Mouse (Mus musculus): ENCODE results near the gene Taf3. TPM values are rescaled to one million over a fixed set of nuclear protein-coding genes. Genes with fewer than 3 reads are reported as not detected.

Gene Taf3
- polyA plus RNA-seq, 1 experiment, result 7.0 TPM

DNA sequence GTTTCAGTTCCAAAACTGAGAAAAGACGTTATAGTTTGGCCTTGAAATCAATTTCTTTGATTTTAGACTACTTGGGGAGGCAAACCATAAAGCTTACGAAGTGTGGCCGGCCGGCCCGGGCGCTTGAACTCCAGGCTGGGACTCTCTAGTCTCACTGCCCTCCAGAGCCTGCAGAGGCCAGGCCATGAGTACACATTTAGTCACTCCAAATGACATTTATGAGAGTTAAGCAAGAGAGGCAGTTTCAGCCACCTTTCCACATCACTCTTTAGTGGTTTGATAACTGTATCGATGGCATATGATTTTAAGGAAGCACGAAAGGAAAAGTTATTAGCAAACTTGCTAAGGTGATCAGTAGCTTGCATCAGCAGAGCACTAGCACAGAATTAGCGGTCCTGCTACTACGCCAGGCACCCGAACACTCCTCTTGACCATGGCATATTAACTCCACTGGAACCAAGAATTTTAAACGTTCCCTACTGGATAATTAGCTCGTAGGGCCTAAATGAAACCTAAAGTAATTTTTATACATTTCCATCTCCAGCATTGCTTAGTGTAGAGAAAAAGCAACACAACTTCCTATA, 38.6 kb downstream of the Taf3 start:
- H3K36me3 ChIP-seq (ENCODE audit: control insufficient read depth, insufficient read depth), result peaks cover 4% of the 10 kb centered on the region
- no peak overlapping the region for H3ac ChIP-seq (ENCODE audit: control insufficient read depth, insufficient read length, low read depth)
- H3K4me3 ChIP-seq (ENCODE audit: insufficient read depth, poor library complexity, severe bottlenecking), result no peak overlapping the region
- H3K27me3 ChIP-seq (ENCODE audit: control insufficient read depth, insufficient read depth, insufficient read length), result no peaks in the 10 kb centered on the region
- peaks cover 10% of the 10 kb centered on the region for H3K79me3 ChIP-seq (ENCODE audit: low read depth)
- H3K79me2 ChIP-seq (ENCODE audit: control insufficient read depth, insufficient read depth), result peaks cover 16% of the 10 kb centered on the region
- TF ChIP-seq USF1 (IDR thresholded peaks at IDR 0.05; ENCODE audit: low read depth) (no peak), MYOG (IDR thresholded peaks at IDR 0.05; ENCODE audit: control insufficient read depth, extremely low read depth, insufficient read length) (no peak)

DNA sequence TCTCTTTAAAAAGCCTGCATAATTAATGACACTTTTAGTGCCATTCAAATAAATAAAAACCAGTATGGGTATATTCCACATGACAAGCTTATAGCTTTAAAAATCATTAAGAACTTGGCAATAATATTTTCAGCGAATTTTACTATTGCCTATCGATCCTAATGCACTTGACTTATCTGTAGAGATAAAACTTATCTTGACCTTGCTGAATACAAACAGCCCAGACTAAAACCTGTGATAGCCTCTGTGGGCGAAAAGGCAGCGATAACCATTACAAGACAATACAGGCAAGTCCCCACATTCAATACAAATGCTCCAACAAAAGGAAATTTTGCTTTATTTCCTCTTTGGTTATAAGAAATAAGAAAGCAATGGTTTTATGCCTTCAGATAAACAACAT, 39.8 kb downstream of the Taf3 start:
- Histone ChIP-seq H3K27me3 (ENCODE audit: control insufficient read depth, insufficient read depth, insufficient read length) (no peaks in the 10 kb centered on the region), H3ac (ENCODE audit: control insufficient read depth, insufficient read length, low read depth) (no peak overlapping the region), H3K4me3 (ENCODE audit: insufficient read depth, poor library complexity, severe bottlenecking) (no peak overlapping the region), H3K36me3 (ENCODE audit: control insufficient read depth, insufficient read depth) (peaks cover 4% of the 10 kb centered on the region), H3K79me2 (ENCODE audit: control insufficient read depth, insufficient read depth) (peaks cover 24% of the 10 kb centered on the region), H3K79me3 (ENCODE audit: low read depth) (peaks cover 7% of the 10 kb centered on the region)
- TF ChIP-seq USF1 (IDR thresholded peaks at IDR 0.05; ENCODE audit: low read depth) (no peak), MAX (IDR thresholded peaks at IDR 0.05) (no peak), CTCF (IDR thresholded peaks at IDR 0.05; ENCODE audit: control insufficient read depth, insufficient read depth, insufficient read length) (no peak), FOSL1 (IDR thresholded peaks at IDR 0.05; ENCODE audit: insufficient read depth, low read length, poor library complexity, severe bottlenecking) (no peak), MYOG (IDR thresholded peaks at IDR 0.05; ENCODE audit: control insufficient read depth, extremely low read depth, insufficient read length) (no peak), MYOD1 (IDR thresholded peaks at IDR 0.05; ENCODE audit: control insufficient read depth, insufficient read length, low read depth) (no peak), CEBPB (IDR thresholded peaks at IDR 0.05; ENCODE audit: low read depth) (no peak)

DNA sequence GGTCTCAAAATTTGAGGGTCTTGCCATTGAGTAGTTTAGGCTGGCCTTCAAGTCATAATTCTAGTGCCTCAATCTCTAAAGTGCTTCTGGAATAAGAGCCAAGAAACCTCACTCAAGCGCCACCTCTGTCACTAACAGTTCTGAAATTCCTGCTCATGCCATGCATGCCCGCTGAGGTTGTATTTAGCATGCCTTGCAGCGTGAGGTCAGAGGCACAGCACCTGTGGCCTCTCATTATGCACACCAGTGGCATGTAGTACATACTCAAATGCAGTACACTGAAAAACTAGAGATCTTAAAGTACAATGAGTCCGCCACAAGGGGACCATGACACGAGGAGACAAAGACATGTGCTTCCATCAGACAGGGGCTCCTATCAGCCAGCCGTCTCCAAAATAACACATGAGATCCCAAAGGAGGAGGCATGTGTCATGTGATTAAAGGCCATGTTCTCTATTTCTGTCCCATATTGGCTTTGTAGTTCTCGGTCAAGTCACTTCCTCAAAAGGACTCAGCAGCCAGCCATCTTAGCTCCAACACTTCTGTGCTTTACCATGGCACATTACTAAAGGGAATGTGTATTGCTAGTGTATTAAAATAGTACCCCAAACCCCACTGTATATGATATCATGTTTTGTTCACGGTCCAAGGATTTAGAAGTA, 43.3 kb downstream of the Taf3 start:
- no peak overlapping the region for H3ac ChIP-seq (ENCODE audit: control insufficient read depth, insufficient read length, low read depth)
- no peak for TF ChIP-seq FOSL1 (IDR thresholded peaks at IDR 0.05; ENCODE audit: insufficient read depth, low read length, poor library complexity, severe bottlenecking)
- no peak for TF ChIP-seq CEBPB (IDR thresholded peaks at IDR 0.05; ENCODE audit: low read depth)
- no peak for TF ChIP-seq CTCF (IDR thresholded peaks at IDR 0.05; ENCODE audit: control insufficient read depth, insufficient read depth, insufficient read length)
- TF ChIP-seq MAX (IDR thresholded peaks at IDR 0.05), result no peak
- no peak for TF ChIP-seq MYOD1 (IDR thresholded peaks at IDR 0.05; ENCODE audit: control insufficient read depth, insufficient read length, low read depth)
- no peak for TF ChIP-seq USF1 (IDR thresholded peaks at IDR 0.05; ENCODE audit: low read depth)
- TF ChIP-seq MYOG (IDR thresholded peaks at IDR 0.05; ENCODE audit: control insufficient read depth, extremely low read depth, insufficient read length), result no peak
- H3K27me3 ChIP-seq (ENCODE audit: control insufficient read depth, insufficient read depth, insufficient read length), result no peaks in the 10 kb centered on the region
- H3K4me3 ChIP-seq (ENCODE audit: insufficient read depth, poor library complexity, severe bottlenecking), result no peak overlapping the region
- peaks cover 8% of the 10 kb centered on the region for H3K79me3 ChIP-seq (ENCODE audit: low read depth)
- H3K79me2 ChIP-seq (ENCODE audit: control insufficient read depth, insufficient read depth), result peaks cover 44% of the 10 kb centered on the region
- H3K36me3 ChIP-seq (ENCODE audit: control insufficient read depth, insufficient read depth), result peaks cover 8% of the 10 kb centered on the region

DNA sequence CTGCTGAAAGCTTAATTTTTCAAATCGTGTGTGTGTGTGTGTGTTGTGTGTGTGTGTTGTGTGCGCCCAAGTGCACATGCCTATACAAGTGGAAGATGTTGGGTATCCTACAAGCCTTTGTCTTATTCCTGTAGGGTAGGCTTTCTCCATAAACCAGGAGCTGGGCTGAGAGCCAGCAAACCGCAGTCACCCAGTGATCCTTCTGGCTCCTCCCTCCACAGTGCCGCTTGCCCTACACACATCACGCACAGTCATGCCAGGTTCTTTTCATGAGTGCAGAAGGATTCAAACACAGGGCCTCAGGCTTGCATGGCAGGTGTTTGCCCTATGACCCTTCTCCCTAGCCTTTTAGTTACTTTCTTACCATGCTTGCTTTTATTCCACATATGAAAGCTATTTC, 45.0 kb downstream of the Taf3 start:
- Histone ChIP-seq H3K4me3 (ENCODE audit: insufficient read depth, poor library complexity, severe bottlenecking) (no peak overlapping the region), H3K36me3 (ENCODE audit: control insufficient read depth, insufficient read depth) (peaks cover 8% of the 10 kb centered on the region), H3K79me3 (ENCODE audit: low read depth) (peaks cover 6% of the 10 kb centered on the region), H3K27me3 (ENCODE audit: control insufficient read depth, insufficient read depth, insufficient read length) (no peaks in the 10 kb centered on the region), H3ac (ENCODE audit: control insufficient read depth, insufficient read length, low read depth) (no peak overlapping the region), H3K79me2 (ENCODE audit: control insufficient read depth, insufficient read depth) (peaks cover 59% of the 10 kb centered on the region)
- TF ChIP-seq MYOG (IDR thresholded peaks at IDR 0.05; ENCODE audit: control insufficient read depth, extremely low read depth, insufficient read length) (no peak), CEBPB (IDR thresholded peaks at IDR 0.05; ENCODE audit: low read depth) (no peak), MAX (IDR thresholded peaks at IDR 0.05) (no peak), USF1 (IDR thresholded peaks at IDR 0.05; ENCODE audit: low read depth) (no peak), FOSL1 (IDR thresholded peaks at IDR 0.05; ENCODE audit: insufficient read depth, low read length, poor library complexity, severe bottlenecking) (no peak), CTCF (IDR thresholded peaks at IDR 0.05; ENCODE audit: control insufficient read depth, insufficient read depth, insufficient read length) (no peak), MYOD1 (IDR thresholded peaks at IDR 0.05; ENCODE audit: control insufficient read depth, insufficient read length, low read depth) (no peak)

DNA sequence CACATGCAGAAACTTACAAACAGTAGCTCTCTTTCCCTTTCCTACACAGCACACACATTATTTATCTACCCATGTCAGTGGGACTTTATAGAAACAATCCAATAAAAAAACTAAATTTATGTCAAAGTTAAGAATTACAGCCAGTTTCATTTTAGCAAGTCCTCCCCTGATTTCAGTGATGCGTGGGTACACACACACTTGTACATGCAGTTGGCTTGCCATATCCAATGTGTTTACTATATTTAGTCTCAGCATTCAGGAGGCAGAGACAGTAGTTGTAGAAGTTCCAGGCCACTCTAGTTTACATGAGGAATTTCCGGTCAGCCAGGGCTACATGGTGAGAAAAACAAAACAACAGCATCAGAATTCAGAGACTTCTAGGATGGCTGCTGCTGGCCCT, 46.8 kb downstream of the Taf3 start:
- Histone ChIP-seq H3K36me3 (ENCODE audit: control insufficient read depth, insufficient read depth) (peaks cover 8% of the 10 kb centered on the region), H3K4me3 (ENCODE audit: insufficient read depth, poor library complexity, severe bottlenecking) (no peak overlapping the region), H3ac (ENCODE audit: control insufficient read depth, insufficient read length, low read depth) (no peak overlapping the region), H3K79me3 (ENCODE audit: low read depth) (peaks cover 9% of the 10 kb centered on the region), H3K27me3 (ENCODE audit: control insufficient read depth, insufficient read depth, insufficient read length) (no peaks in the 10 kb centered on the region), H3K79me2 (ENCODE audit: control insufficient read depth, insufficient read depth) (peaks cover 66% of the 10 kb centered on the region)
- TF ChIP-seq MYOG (IDR thresholded peaks at IDR 0.05; ENCODE audit: control insufficient read depth, extremely low read depth, insufficient read length), result no peak
- no peak for TF ChIP-seq MYOD1 (IDR thresholded peaks at IDR 0.05; ENCODE audit: control insufficient read depth, insufficient read length, low read depth)
- no peak for TF ChIP-seq FOSL1 (IDR thresholded peaks at IDR 0.05; ENCODE audit: insufficient read depth, low read length, poor library complexity, severe bottlenecking)
- no peak for TF ChIP-seq CTCF (IDR thresholded peaks at IDR 0.05; ENCODE audit: control insufficient read depth, insufficient read depth, insufficient read length)
- no peak for TF ChIP-seq CEBPB (IDR thresholded peaks at IDR 0.05; ENCODE audit: low read depth)
- no peak for TF ChIP-seq MAX (IDR thresholded peaks at IDR 0.05)
- no peak for TF ChIP-seq USF1 (IDR thresholded peaks at IDR 0.05; ENCODE audit: low read depth)
